In the genomic region with DNA sequence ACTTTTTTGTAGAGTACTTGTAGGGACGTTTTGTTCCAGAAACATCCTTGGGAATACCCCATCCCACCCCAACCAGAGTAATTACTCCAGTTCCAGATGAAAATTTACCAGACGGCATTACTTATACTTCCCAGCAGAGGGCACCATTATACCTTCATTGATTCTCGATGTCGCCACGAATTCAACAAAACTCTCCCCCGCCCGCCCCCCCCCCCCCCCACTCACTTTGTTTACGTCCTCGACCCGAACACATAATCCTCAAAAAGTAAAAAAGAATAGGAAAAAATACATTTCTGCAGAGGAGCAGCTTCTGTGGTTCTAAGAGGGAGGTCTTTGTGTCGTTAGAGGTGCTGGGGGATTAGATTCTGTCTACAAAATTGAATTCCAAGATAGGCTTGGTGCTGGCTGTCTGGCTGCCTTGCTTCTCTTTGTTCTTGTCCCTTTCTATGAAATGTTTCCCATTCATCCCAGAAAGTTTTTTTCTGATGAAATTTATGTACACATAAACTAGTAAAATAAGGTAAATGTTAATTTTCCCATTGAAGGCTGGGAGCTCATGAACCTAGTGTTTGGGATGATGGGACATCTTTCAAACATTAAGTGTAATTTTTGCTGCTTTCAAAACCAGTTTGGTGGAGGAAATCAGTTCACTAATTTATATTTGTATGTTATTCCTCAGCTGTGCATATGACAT, we compare ENCODE assay signal across 8 mouse cellular contexts. TPM values are rescaled to one million over a fixed set of nuclear protein-coding genes. Genes with fewer than 3 reads are reported as not detected.
DNase-seq lines count a peak whose midpoint lies in the region; ATAC-seq and TF ChIP-seq lines count a peak whose summit lies in the region.

No protein-coding gene starts in this region.

- no peak for TF ChIP-seq POLR2A in limb, embryonic 14.5 days (IDR thresholded peaks at IDR 0.05; ENCODE audit: borderline replicate concordance, extremely low read depth, insufficient read depth, insufficient read length)

- H3K9ac ChIP-seq in intestine, embryonic 14.5 days (ENCODE audit: low read length), result 0 out of 2 replicates have a peak overlapping the region, but pooled peaks have one; percentile 10
- 0 out of 2 replicates have a peak overlapping the region, but pooled peaks have one; percentile 36 for H3K9ac ChIP-seq in limb, embryonic 14.5 days (ENCODE audit: low read depth, low read length, severe bottlenecking)
- peak overlapping the region; percentile 2; the same call in 1 of the 2 replicates for H3K9ac ChIP-seq in neural tube, embryonic 11.5 days (ENCODE audit: low read length)

- no peaks in the 10 kb centered on the region for H3K4me1 ChIP-seq in intestine, embryonic 14.5 days (replicated peaks; ENCODE audit: control insufficient read depth, insufficient read depth, low read length)
- H3K4me1 ChIP-seq in limb, embryonic 14.5 days (ENCODE audit: control insufficient read depth, insufficient read depth, low read length), result no peaks in the 10 kb centered on the region
- no peaks in the 10 kb centered on the region for H3K4me1 ChIP-seq in neural tube, embryonic 11.5 days (ENCODE audit: control insufficient read depth, insufficient read depth, low read length)

- peak overlapping the region; percentile 29 for H3K4me3 ChIP-seq in intestine, embryonic 14.5 days (ENCODE audit: low read depth, low read length)
- H3K4me3 ChIP-seq in limb, embryonic 14.5 days (replicated peaks; ENCODE audit: low read length), result peak overlapping the region; percentile 28
- no peak overlapping the region for H3K4me3 ChIP-seq in neural tube, embryonic 11.5 days (ENCODE audit: low read depth, low read length)

- H3K36me3 ChIP-seq in intestine, embryonic 14.5 days (ENCODE audit: control insufficient read depth, insufficient read depth, low read length), result no peaks in the 10 kb centered on the region
- H3K36me3 ChIP-seq in limb, embryonic 14.5 days (ENCODE audit: control insufficient read depth, insufficient read depth, low read length), result no peaks in the 10 kb centered on the region
- no peaks in the 10 kb centered on the region for H3K36me3 ChIP-seq in neural tube, embryonic 11.5 days (ENCODE audit: control insufficient read depth, insufficient read depth, low read length)

- WGBS in intestine, embryonic 14.5 days, result 5% methylated on average over 11 of the region's 11 CpGs
- 16% methylated on average over 11 of the region's 11 CpGs for WGBS in limb, embryonic 14.5 days
- 3% methylated on average over 11 of the region's 11 CpGs for WGBS in neural tube, embryonic 11.5 days

- H3K27ac ChIP-seq in intestine, embryonic 14.5 days (ENCODE audit: low read depth), result no peak overlapping the region
- no peak overlapping the region for H3K27ac ChIP-seq in limb, embryonic 14.5 days (replicated peaks; ENCODE audit: low read depth, low read length)
- H3K27ac ChIP-seq in neural tube, embryonic 11.5 days (ENCODE audit: low read depth, low read length), result no peak overlapping the region

- no peaks in the 10 kb centered on the region for H3K27me3 ChIP-seq in intestine, embryonic 14.5 days (replicated peaks; ENCODE audit: control insufficient read depth, insufficient read depth, low read length)
- no peaks in the 10 kb centered on the region for H3K27me3 ChIP-seq in limb, embryonic 14.5 days (ENCODE audit: control insufficient read depth, insufficient read depth, low read length)
- H3K27me3 ChIP-seq in neural tube, embryonic 11.5 days (ENCODE audit: control insufficient read depth, insufficient read depth, low read length), result no peaks in the 10 kb centered on the region; the same call in 1 of the 2 replicates

- no peaks in the 10 kb centered on the region for H3K9me3 ChIP-seq in intestine, embryonic 14.5 days (ENCODE audit: control insufficient read depth, low read length)
- H3K9me3 ChIP-seq in limb, embryonic 14.5 days (ENCODE audit: control insufficient read depth, low read length), result no peaks in the 10 kb centered on the region
- H3K9me3 ChIP-seq in neural tube, embryonic 11.5 days (ENCODE audit: control insufficient read depth, low read length), result no peaks in the 10 kb centered on the region

- peak overlapping the region; percentile 25; the same call in 1 of the 2 replicates for H3K4me2 ChIP-seq in intestine, embryonic 14.5 days (ENCODE audit: low read length)
- H3K4me2 ChIP-seq in limb, embryonic 14.5 days (replicated peaks; ENCODE audit: low read depth, low read length, severe bottlenecking), result 0 out of 2 replicates have a peak overlapping the region, but pooled peaks have one; percentile 10
- no peak overlapping the region for H3K4me2 ChIP-seq in neural tube, embryonic 11.5 days (ENCODE audit: low read depth)

- ATAC-seq in intestine, embryonic 14.5 days (replicated peaks; ENCODE audit: low FRiP score, low TSS enrichment, low read depth), result no peak
- no peak for ATAC-seq in limb, embryonic 14.5 days (ENCODE audit: low FRiP score, low read depth)
- ATAC-seq in neural tube, embryonic 11.5 days (ENCODE audit: insufficient read depth, low FRiP score, low TSS enrichment), result peak; percentile 45; the same call in 1 of the 2 replicates

- DNase-seq in kidney, adult 18-20 months, result peak; percentile 5
- no peak for DNase-seq in kidney, adult 11 months
- DNase-seq in cerebellum, adult 18-20 months, result peak; percentile 49 to 56
- DNase-seq in forelimb bud, embryonic 11.5 days (ENCODE audit: low read depth, low spot score), result peak; percentile 51
- peak; percentile 53 for DNase-seq in intestine, embryonic 14.5 days (ENCODE audit: low spot score)
- peak; percentile 14 for DNase-seq in limb, embryonic 14.5 days (ENCODE audit: low spot score)
- peak; percentile 18 for DNase-seq in neural tube, embryonic 11.5 days (ENCODE audit: low spot score)
- DNase-seq in urinary bladder, postnatal 36 days (ENCODE audit: low spot score in 2 of 2), result no peak

RNA-seq across cellular contexts. Expression of a gene that starts 19.7 kb away (rescaled TPM):
- 0.68 and 1.4 TPM in 2 replicates for polyA plus RNA-seq in intestine, embryonic 14.5 days (2014; fragmentation: Nextera tagmentation; extraction: Ambion mirVana)
- not detected in 2 replicates for polyA plus RNA-seq in limb, embryonic 14.5 days (2012; rRNA removed)
- polyA plus RNA-seq in limb, embryonic 14.5 days (2014; fragmentation: Nextera tagmentation; extraction: Ambion mirVana), result 0.66 TPM in 1 of 2 replicates, not detected in the other
- not detected in 2 replicates for polyA plus RNA-seq in neural tube, embryonic 11.5 days (2014; fragmentation: Nextera tagmentation; extraction: Ambion mirVana)

Comparison
In these comparisons a context has a peak if more than half of its experiments do, and no peak if none do; other contexts are left out.
1. DNase-seq: peak in kidney, adult 18-20 months (single experiment), cerebellum, adult 18-20 months (2 of 2), forelimb bud, embryonic 11.5 days (single experiment), intestine, embryonic 14.5 days (single experiment), limb, embryonic 14.5 days (single experiment) and neural tube, embryonic 11.5 days (single experiment); none in kidney, adult 11 months (single experiment) and urinary bladder, postnatal 36 days (0 of 2).
2. Peak in every context shown above with its lines, with median percentiles within 50 percentile points of each other: H3K9ac ChIP-seq.